Mouse (Mus musculus) forebrain, embryonic 16.5 days (tissue): ENCODE measurements at regions not wholly inside any gene's neighbourhood (a gene's known extent, or its start where the extent isn't known, plus 50 kb on each side); places are given as distances from the start of the nearest gene placed in this dataset.

Source experiments
- ATAC-seq: fragments of 200-750 bp; cut with Nextera tagmentation; 2 replicates; pipeline ENCODE4 v1.8.0; 2017; ENCODE audit warnings: mild to moderate bottlenecking, moderate library complexity
- H3K27ac ChIP-seq: fragments of 300-500 bp; sonication (generic); 2 replicates; pipeline ENCODE4 v1.5.1; 2014; ENCODE audit warnings: low read length, control low read depth
- H3K27me3 ChIP-seq: fragments of 300-500 bp; sonication (generic); replicated peaks from 2 replicates; pipeline ENCODE4 v1.6.1; 2014; ENCODE audit warnings: low read length; ENCODE audit not compliant: control insufficient read depth, insufficient read depth
- H3K36me3 ChIP-seq: fragments of 300-500 bp; sonication (generic); 2 replicates; pipeline ENCODE4 v1.6.1; 2014; ENCODE audit not compliant: control insufficient read depth, insufficient read depth
- H3K4me1 ChIP-seq: fragments of 300-500 bp; sonication (generic); replicated peaks from 2 replicates; pipeline ENCODE4 v1.6.1; 2014; ENCODE audit warnings: low read length; ENCODE audit not compliant: control insufficient read depth, insufficient read depth
- H3K4me2 ChIP-seq: fragments of 300-500 bp; sonication (generic); 2 replicates; pipeline ENCODE4 v1.6.1; 2014; ENCODE audit warnings: mild to moderate bottlenecking, low read length, control low read depth
- H3K4me3 ChIP-seq: fragments of 300-500 bp; sonication (generic); replicated peaks from 2 replicates; pipeline ENCODE4 v1.5.1; 2014; ENCODE audit warnings: mild to moderate bottlenecking, low read length, control low read depth
- H3K9ac ChIP-seq: fragments of 300-500 bp; sonication (generic); replicated peaks from 2 replicates; pipeline ENCODE4 v1.6.1; 2014; ENCODE audit warnings: low read depth, low read length, control low read depth
- H3K9me3 ChIP-seq: fragments of 300-500 bp; sonication (generic); 2 replicates; pipeline ENCODE4 v1.6.1; 2016; ENCODE audit warnings: low read length; ENCODE audit not compliant: control insufficient read depth
- WGBS: fragments of 180-500 bp; shearing (Covaris S2); extraction: QIAGEN DNeasy Blood & Tissue Kit; methylation state at CpG from one replicate; pipeline ENCODE4 v1.1.7; 2014; 5-methylcytosine and 5-hydroxymethylcytosine counted together

DNA sequence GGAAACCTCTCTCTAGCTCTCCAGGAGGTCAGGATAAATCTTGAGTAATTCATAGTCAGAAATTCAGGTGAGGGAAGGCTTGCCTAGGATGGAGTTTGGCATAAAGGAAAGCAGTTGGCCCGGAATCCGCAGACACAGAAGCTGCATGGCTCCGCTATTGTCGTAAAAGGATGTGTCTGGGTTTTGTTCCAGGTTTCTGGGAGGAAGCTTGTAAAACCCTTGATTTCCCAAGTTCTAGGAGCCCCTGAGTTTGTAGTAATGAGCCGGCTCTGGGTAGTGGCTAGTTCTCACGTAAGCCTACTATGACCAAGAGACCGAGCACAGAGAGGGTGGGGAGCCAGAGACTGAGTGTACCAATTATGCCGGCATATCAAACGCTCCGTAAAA is 52.7 kb upstream of the Gm21915 start:
- no peaks in the 10 kb centered on the region for H3K36me3 ChIP-seq
- H3K4me2 ChIP-seq = peak overlapping the region; percentile 60
- H3K9me3 ChIP-seq = no peaks in the 10 kb centered on the region
- ATAC-seq = peak; percentile 11; the same call in 1 of the 2 replicates
- peak overlapping the region; percentile 37 for H3K4me3 ChIP-seq
- 12% methylated on average over 10 of the region's 10 CpGs for WGBS
- peak overlapping the region; percentile 55 for H3K9ac ChIP-seq
- H3K27me3 ChIP-seq = no peaks in the 10 kb centered on the region
- peaks cover 26% of the 10 kb centered on the region for H3K4me1 ChIP-seq
- H3K27ac ChIP-seq = peak overlapping the region; percentile 29

DNA sequence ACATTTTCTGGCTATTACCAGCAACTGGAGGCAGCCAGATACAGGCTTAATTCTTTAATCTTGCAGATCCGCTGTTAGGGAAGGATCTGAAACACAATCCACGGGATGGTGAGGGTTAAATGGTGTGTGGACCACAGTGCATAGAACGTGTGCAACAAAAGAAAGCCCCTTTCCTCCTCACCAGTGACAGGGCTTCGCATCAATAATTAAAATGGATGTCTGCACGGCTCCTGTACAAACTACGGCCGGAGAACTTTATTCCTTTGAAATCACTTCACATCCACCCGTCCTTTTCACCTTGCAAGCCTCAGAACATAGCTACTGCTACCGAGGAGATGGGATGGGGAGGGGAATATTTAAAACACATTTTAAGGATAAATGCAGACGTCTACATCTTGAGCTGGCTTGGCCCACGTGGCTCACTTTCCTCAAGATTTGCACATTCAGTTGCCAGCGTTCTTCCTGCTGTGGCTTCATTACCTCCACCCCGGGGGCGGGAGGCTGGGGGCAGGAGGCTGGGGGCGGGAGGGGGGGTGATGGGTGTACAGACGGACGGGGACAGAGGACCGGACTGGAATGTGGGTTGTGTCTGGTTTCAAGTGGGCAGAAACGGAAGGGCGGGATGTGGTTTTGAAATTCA is 53.3 kb upstream of the Gm21915 start:
- peaks cover 26% of the 10 kb centered on the region for H3K4me1 ChIP-seq
- H3K27me3 ChIP-seq = no peaks in the 10 kb centered on the region
- no peaks in the 10 kb centered on the region for H3K36me3 ChIP-seq
- H3K9me3 ChIP-seq = no peaks in the 10 kb centered on the region
- peak overlapping the region; percentile 29 for H3K27ac ChIP-seq
- peak overlapping the region; percentile 37 for H3K4me3 ChIP-seq
- ATAC-seq = peak; percentile 57
- under 1% methylated on average over 20 of the region's 20 CpGs for WGBS
- peak overlapping the region; percentile 55 for H3K9ac ChIP-seq
- peak overlapping the region; percentile 60 for H3K4me2 ChIP-seq

DNA sequence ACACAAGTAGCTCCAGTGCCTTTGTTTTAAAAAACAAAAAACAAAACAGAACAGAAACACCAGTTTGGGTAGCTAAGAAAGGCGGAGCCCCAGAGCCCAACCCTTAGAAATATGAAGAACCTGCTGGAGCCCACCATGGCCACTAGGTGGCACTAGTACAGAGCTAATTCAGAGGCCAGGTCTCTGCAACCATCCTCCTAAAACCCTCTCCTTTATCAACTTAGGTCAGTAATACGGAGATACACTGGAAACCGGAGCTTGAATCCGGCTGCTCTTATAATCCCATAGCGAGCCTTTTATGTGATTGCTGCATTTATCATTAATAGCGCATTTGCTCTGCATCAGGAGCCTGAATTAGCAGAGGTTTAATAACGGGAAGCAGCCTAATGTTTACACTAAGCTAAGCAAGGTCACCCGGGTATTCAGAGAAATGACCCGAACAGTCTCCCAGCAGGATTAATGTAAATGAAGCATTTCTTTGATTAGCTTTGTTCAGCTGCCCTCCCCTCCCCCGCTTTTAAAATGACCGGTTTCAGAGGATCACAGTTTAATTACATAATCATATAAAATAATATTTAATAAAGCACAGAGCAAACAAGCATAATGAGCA is 53.9 kb upstream of the Gm21915 start:
- Histone ChIP-seq H3K4me2 (peak overlapping the region; percentile 60), H3K27me3 (no peaks in the 10 kb centered on the region), H3K4me3 (peak overlapping the region; percentile 37), H3K9me3 (no peaks in the 10 kb centered on the region), H3K9ac (peak overlapping the region; percentile 55), H3K4me1 (peaks cover 26% of the 10 kb centered on the region), H3K36me3 (no peaks in the 10 kb centered on the region), H3K27ac (peak overlapping the region; percentile 29)
- peak; percentile 88 for ATAC-seq
- 1% methylated on average over 11 of the region's 11 CpGs for WGBS

GRCm38 (mm10) chr9:40615891-40616290 is 54.5 kb upstream of the Gm21915 start:
- H3K9me3 ChIP-seq = no peaks in the 10 kb centered on the region
- H3K4me2 ChIP-seq = peak overlapping the region; percentile 22; the same call in 1 of the 2 replicates
- no peaks in the 10 kb centered on the region for H3K36me3 ChIP-seq
- H3K27me3 ChIP-seq = no peaks in the 10 kb centered on the region
- 31% methylated on average over 8 of the region's 8 CpGs for WGBS
- no peak overlapping the region for H3K4me3 ChIP-seq
- peak overlapping the region; percentile 9; the same call in 1 of the 2 replicates for H3K9ac ChIP-seq
- no peak overlapping the region for H3K27ac ChIP-seq
- peak; percentile 21 for ATAC-seq
- H3K4me1 ChIP-seq = peaks cover 26% of the 10 kb centered on the region

DNA sequence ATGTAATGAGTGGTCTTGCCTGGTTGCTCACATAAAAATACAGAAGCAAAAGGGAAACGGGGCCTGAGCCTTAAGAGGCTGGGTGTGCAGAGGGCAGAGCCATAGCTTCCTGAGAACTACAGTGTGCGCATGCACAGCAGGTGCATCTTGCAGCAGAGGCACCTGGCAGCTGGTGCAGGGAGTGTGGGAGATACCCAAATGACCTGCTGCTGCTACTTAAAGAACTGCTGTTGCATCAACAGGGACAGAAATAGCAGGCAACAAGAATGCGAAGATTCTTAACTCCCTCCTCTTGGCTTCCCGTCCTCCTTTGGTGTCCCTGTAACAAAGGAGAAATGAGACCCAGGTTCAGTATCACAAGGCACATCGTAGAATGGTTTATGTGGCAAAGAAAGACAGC is 56.3 kb upstream of the Gm21915 start:
- Histone ChIP-seq H3K4me3 (no peak overlapping the region), H3K27ac (peak overlapping the region; percentile 11; the same call in 1 of the 2 replicates), H3K4me2 (no peak overlapping the region), H3K4me1 (peaks cover 26% of the 10 kb centered on the region), H3K9ac (no peak overlapping the region), H3K27me3 (no peaks in the 10 kb centered on the region), H3K9me3 (no peaks in the 10 kb centered on the region), H3K36me3 (no peaks in the 10 kb centered on the region)
- 67% methylated on average over 5 of the region's 5 CpGs for WGBS
- no peak for ATAC-seq

GRCm38 (mm10) chr9:40613182-40613581 is 57.2 kb upstream of the Gm21915 start:
- no peak for ATAC-seq
- H3K4me3 ChIP-seq = no peak overlapping the region
- no peak overlapping the region for H3K4me2 ChIP-seq
- H3K36me3 ChIP-seq = no peaks in the 10 kb centered on the region
- peak overlapping the region; percentile 21; the same call in 1 of the 2 replicates for H3K27ac ChIP-seq
- H3K4me1 ChIP-seq = peaks cover 26% of the 10 kb centered on the region
- no peaks in the 10 kb centered on the region for H3K9me3 ChIP-seq
- no peaks in the 10 kb centered on the region for H3K27me3 ChIP-seq
- 81% methylated on average over 4 of the region's 4 CpGs for WGBS
- H3K9ac ChIP-seq = no peak overlapping the region

DNA sequence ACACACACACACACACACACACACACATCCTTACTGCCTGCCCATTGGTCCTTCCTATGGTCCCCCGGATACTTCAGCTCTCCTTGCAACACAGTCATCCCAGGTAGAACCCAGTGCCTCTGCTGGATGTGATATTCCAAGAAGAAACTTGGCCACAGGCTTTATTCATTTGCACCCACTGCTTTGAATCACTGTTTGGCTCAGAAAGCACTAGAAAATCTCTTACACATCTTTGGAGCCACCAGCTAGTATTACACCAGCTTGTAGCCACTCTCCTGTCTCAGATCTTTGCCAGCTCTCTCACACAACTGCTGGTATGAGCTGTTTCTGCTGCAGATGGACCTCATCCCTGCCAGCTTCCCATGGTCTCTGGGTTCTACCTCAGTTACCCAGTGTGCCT is 57.7 kb upstream of the Gm21915 start:
- H3K27me3 ChIP-seq = no peaks in the 10 kb centered on the region
- no peak overlapping the region for H3K4me3 ChIP-seq
- WGBS = 89% methylated on average over 1 of the region's 1 CpGs
- no peaks in the 10 kb centered on the region for H3K36me3 ChIP-seq
- 0 out of 2 replicates have a peak overlapping the region, but pooled peaks have one; percentile 12 for H3K27ac ChIP-seq
- H3K4me2 ChIP-seq = no peak overlapping the region
- ATAC-seq = no peak
- H3K4me1 ChIP-seq = peaks cover 25% of the 10 kb centered on the region
- no peak overlapping the region for H3K9ac ChIP-seq
- H3K9me3 ChIP-seq = no peaks in the 10 kb centered on the region

- Histone ChIP-seq H3K36me3 (no peaks in the 10 kb centered on the region), H3K4me3 (no peak overlapping the region), H3K27me3 (no peaks in the 10 kb centered on the region), H3K4me1 (peaks cover 20% of the 10 kb centered on the region), H3K27ac (no peak overlapping the region), H3K4me2 (no peak overlapping the region), H3K9ac (no peak overlapping the region), H3K9me3 (no peaks in the 10 kb centered on the region)
- WGBS = 92% methylated on average over 4 of the region's 4 CpGs
- no peak for ATAC-seq
Observed at GRCm38 (mm10) chr9:40612312-40612711, 58.1 kb upstream of the Gm21915 start.

GRCm38 (mm10) chr9:40611626-40612025 is 58.8 kb upstream of the Gm21915 start:
- H3K4me1 ChIP-seq = peaks cover 13% of the 10 kb centered on the region
- H3K27me3 ChIP-seq = no peaks in the 10 kb centered on the region
- no peak overlapping the region for H3K9ac ChIP-seq
- no peak for ATAC-seq
- H3K27ac ChIP-seq = no peak overlapping the region
- 36% methylated on average over 3 of the region's 3 CpGs for WGBS
- no peaks in the 10 kb centered on the region for H3K9me3 ChIP-seq
- no peaks in the 10 kb centered on the region for H3K36me3 ChIP-seq
- H3K4me3 ChIP-seq = no peak overlapping the region
- no peak overlapping the region for H3K4me2 ChIP-seq
